Comparison of ENCODE assay signal across 17 mouse cellular contexts in the genomic region with DNA sequence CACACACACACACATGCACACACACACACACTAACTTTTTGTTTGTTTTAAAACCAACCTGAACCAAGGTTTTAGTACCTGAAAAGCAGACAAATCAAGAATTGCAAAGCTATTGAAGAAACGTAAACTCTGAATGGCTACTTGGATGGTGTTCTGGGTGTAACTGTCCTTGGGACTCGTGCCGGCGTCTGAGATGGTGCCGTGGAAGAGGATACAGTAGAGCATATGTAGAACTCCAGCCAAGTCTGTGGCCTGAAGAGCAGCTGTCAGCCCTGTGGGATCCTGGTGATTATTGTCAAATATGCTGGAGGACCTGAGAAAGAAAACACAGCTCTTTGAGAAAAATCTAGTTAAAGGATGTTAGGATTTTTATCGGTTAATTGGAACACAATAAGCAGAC. TPM values are rescaled to one million over a fixed set of nuclear protein-coding genes. Genes with fewer than 3 reads are reported as not detected.
A peak's percentile ranks its signal among the peaks of the same experiment; 100 is the strongest.
DNase-seq lines count a peak whose midpoint lies in the region.
"Had no signal": no experiment of that assay in that cellular context is flagged by ENCODE, and none has a peak within 500 bp of the region (broad histone marks: within the 10 kb centered on the region; RNA-seq: fewer than 3 reads in every experiment).

No protein-coding gene starts in this region.

- peak; percentile 19 to 34 for DNase-seq in cerebellum, adult 18-20 months
- DNase-seq in cerebellum, adult 8-10 months, result no peak
- peak; percentile 60 for DNase-seq in heart, adult 11 months
- no peak for DNase-seq in heart, postnatal 14 days
- peak; percentile 17 for DNase-seq in cerebellum, adult 9-11 months
- DNase-seq in cerebellum, postnatal 25 days, result peak; percentile 33 to 54
- no peak for DNase-seq in kidney, postnatal 10 days
- DNase-seq: adrenal gland, postnatal 10 days; adrenal gland, postnatal 36 days; B cell, adult 2 months; gastrocnemius, postnatal 25 days; heart, adult 2 months; kidney, adult 2 months had no signal

- intact Hi-C loops in heart, postnatal 14 days (cut with DNase I), result no loop called here

RNA-seq across cellular contexts. Expression of gene Isl2, which starts 47.7 kb away (rescaled TPM):
- total RNA-seq in heart, postnatal 14 days (2021), result under 1 TPM in 1 of 2 experiments, not detected in 1; 0.15 TPM
- total RNA-seq: adrenal gland, adult 18-20 months; adrenal gland, postnatal 10 days; adrenal gland, postnatal 36 days; common myeloid progenitor, adult 5-6 weeks; G1E; gastrocnemius, postnatal 25 days; heart, adult 2 months; hematopoietic stem cell, adult 5-6 weeks had no signal

Comparison
In these comparisons a context has a peak if more than half of its experiments do, and no peak if none do; other contexts are left out.
1. DNase-seq: peak in cerebellum, adult 18-20 months (2 of 2), heart, adult 11 months (single experiment), cerebellum, adult 9-11 months (single experiment) and cerebellum, postnatal 25 days (2 of 2); none in cerebellum, adult 8-10 months (single experiment), heart, postnatal 14 days (0 of 2) and kidney, postnatal 10 days (single experiment).